Mouse (Mus musculus) neural tube, embryonic 15.5 days (tissue): ENCODE data around the gene Vmn1r121. TPM values are rescaled to one million over a fixed set of nuclear protein-coding genes. Genes with fewer than 3 reads are reported as not detected.
"Not testable (repeated sequence)": the region's sequence is repeated elsewhere in the genome, so short reads cannot be mapped to it uniquely, and the experiment has no call there.

Experiments used
- ATAC-seq: fragments of 200-750 bp; cut with Nextera tagmentation; 2 replicates; pipeline ENCODE4 v1.8.0; 2017; ENCODE audit warnings: mild to moderate bottlenecking, moderate TSS enrichment, moderate library complexity; ENCODE audit not compliant: low FRiP score
- H3K27ac ChIP-seq: fragments of 300-500 bp; sonication (generic); replicated peaks from 2 replicates; pipeline ENCODE4 v1.5.1; 2015; ENCODE audit warnings: mild to moderate bottlenecking, inconsistent platforms
- H3K27me3 ChIP-seq: fragments of 300-500 bp; sonication (generic); replicated peaks from 2 replicates; pipeline ENCODE4 v1.6.1; 2015; ENCODE audit warnings: inconsistent platforms
- H3K36me3 ChIP-seq: fragments of 300-500 bp; sonication (generic); 2 replicates; pipeline ENCODE4 v1.6.1; 2015; ENCODE audit warnings: inconsistent platforms
- H3K4me1 ChIP-seq: fragments of 300-500 bp; sonication (generic); 2 replicates; pipeline ENCODE4 v1.6.1; 2015; ENCODE audit warnings: inconsistent platforms
- H3K4me2 ChIP-seq: fragments of 300-500 bp; sonication (generic); 2 replicates; pipeline ENCODE4 v1.6.1; 2015; ENCODE audit warnings: inconsistent platforms, mild to moderate bottlenecking, moderate library complexity
- H3K4me3 ChIP-seq: fragments of 300-500 bp; sonication (generic); replicated peaks from 2 replicates; pipeline ENCODE4 v1.5.1; 2015; ENCODE audit warnings: mild to moderate bottlenecking, inconsistent platforms
- H3K9ac ChIP-seq: fragments of 300-500 bp; sonication (generic); replicated peaks from 2 replicates; pipeline ENCODE4 v1.6.1; 2015; ENCODE audit warnings: mild to moderate bottlenecking, inconsistent platforms
- H3K9me3 ChIP-seq: fragments of 300-500 bp; sonication (generic); replicated peaks from 2 replicates; pipeline ENCODE4 v1.6.1; 2016; ENCODE audit warnings: inconsistent platforms
- WGBS: fragments of 180-500 bp; shearing (Covaris S2); methylation state at CpG from one replicate; pipeline ENCODE4 v1.1.7; 2015; ENCODE audit warnings: mixed read lengths; 5-methylcytosine and 5-hydroxymethylcytosine counted together
- polyA plus RNA-seq: library from polyadenylated mRNA; unstranded; fragments of >200 nt; fragmentation: Nextera tagmentation; extraction: Ambion mirVana; gene quantifications from 2 replicates; pipeline ENCODE4 v1.2.1, GENCODE M21; 2015

Gene Vmn1r121
- not detected in 2 replicates for polyA plus RNA-seq

DNA sequence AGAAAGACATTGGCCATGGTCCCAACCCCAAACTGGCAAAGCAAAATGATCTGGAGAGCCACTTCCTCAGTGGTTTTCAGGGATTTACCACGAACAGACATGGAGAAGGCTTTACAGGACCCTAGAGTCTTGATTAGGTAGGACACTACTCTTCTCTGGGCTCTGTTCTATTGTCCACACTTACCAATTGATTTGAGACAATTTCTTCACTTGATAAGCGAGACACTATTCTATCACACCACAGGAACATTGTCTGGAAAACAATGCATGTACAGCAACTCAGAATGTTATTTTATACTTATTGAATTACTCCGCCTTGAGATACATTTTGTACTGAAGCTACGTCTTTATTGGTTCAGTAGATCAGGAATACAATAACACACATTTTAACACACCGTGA is at the start of gene Vmn1r121:
Gene Vmn1r121 (minus strand): TSS at position 101 of the 400 bp plus-strand sequence.
- whole genome bisulfite sequencing = 73% methylated on average over 5 of the region's 5 CpGs

GRCm38 (mm10) chr7:21134028-21134427 is 35.7 kb upstream of the Vmn1r121 start, which contains the start of gene Vmn1r122:
TSS of gene Vmn1r122 (minus strand) at chr7:21134128.
- not testable (repeated sequence) for H3K9me3 ChIP-seq, H3K4me2 ChIP-seq, ATAC-seq, H3K27ac ChIP-seq, H3K4me3 ChIP-seq, H3K27me3 ChIP-seq, H3K9ac ChIP-seq, H3K4me1 ChIP-seq, H3K36me3 ChIP-seq
- 64% methylated on average over 3 of the region's 3 CpGs for WGBS

More for the DNA sequence above, at the start of gene Vmn1r121:
- H3K27me3 ChIP-seq, H3K9ac ChIP-seq, ATAC-seq, H3K9me3 ChIP-seq, H3K4me2 ChIP-seq, H3K4me3 ChIP-seq, H3K27ac ChIP-seq, H3K4me1 ChIP-seq, H3K36me3 ChIP-seq: not testable (repeated sequence)

GRCm38 (mm10) chr7:21053684-21054083 is 44.6 kb downstream of the Vmn1r121 start, which contains the start of gene Vmn1r120:
TSS of gene Vmn1r120 (minus strand) at chr7:21053784.
- not testable (repeated sequence) for H3K9me3 ChIP-seq, ATAC-seq, H3K27me3 ChIP-seq, H3K4me2 ChIP-seq, H3K4me1 ChIP-seq, H3K4me3 ChIP-seq, H3K9ac ChIP-seq, H3K27ac ChIP-seq, H3K36me3 ChIP-seq
- WGBS = 100% methylated on average over 1 of the region's 1 CpGs

Other genes with a start within 250 kb of the Vmn1r121 start
- not detected in 2 replicates for gene Vmn1r116, start 226.3 kb downstream of the Vmn1r121 start, polyA plus RNA-seq
- gene Vmn1r117, start 214.4 kb downstream of the Vmn1r121 start, polyA plus RNA-seq = not detected in 2 replicates
- not detected in 2 replicates for gene Vmn1r118, start 186.2 kb downstream of the Vmn1r121 start, polyA plus RNA-seq
- not detected in 2 replicates for gene Vmn1r119, start 86.1 kb downstream of the Vmn1r121 start, polyA plus RNA-seq
- gene Vmn1r120, start 44.7 kb downstream of the Vmn1r121 start, polyA plus RNA-seq = not detected in 2 replicates
- not detected in 2 replicates for gene Vmn1r122, start 35.6 kb upstream of the Vmn1r121 start, polyA plus RNA-seq
- gene Vmn1r123, start 63.7 kb upstream of the Vmn1r121 start, polyA plus RNA-seq = not detected in 2 replicates
- not detected in 2 replicates for gene Gm5157, start 91.9 kb upstream of the Vmn1r121 start, polyA plus RNA-seq
- not detected in 2 replicates for gene Vmn1r124, start 162.1 kb upstream of the Vmn1r121 start, polyA plus RNA-seq
- gene Vmn1r125, start 173.7 kb upstream of the Vmn1r121 start, polyA plus RNA-seq = not detected in 2 replicates
- not detected in 2 replicates for gene Vmn1r126, start 203.0 kb upstream of the Vmn1r121 start, polyA plus RNA-seq
- gene Vmn1r127, start 221.3 kb upstream of the Vmn1r121 start, polyA plus RNA-seq = not detected in 2 replicates